In the genomic region with DNA sequence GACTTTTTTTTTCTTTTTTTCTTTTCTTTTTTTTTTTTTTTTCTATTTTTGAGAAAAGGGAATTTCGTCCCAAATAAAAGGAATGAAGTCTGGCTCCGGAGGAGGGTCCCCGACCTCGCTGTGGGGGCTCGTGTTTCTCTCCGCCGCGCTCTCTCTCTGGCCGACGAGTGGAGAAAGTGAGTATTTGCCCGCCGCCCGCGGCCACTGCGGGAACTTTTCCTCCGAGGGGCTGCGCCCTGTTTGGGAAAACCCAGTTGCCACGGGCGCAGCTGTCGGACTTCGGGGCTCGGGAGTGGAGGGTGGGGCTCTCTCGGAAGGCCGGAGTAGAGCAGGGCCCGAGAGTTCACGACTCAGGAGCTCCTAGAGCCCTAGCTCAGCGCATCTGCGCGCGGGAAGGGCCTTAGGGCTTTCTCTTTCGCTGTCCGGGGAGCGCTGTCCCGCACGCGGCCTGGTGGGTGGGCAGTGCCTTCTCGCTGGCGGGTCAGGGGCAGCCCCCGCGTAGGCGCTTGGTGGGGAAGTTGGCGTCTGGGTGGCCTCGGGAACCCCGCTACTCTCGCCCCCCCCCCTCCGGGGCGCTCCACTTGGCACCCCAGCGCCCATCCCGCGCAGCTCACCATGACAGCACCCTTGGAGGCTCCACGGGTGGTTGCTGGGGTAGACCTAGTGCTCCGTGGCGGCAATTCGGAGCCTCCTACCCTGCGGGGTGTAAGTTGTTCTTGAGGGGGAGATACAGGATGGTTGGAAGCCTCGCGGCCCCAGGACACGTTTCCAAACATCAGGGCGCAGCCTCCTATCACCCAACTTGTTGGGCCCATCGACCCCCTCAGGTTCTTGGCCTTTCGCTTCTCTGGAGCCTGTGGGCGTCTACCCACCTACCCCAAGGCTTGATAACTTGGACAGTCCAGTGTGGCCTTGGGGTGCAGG, we compare ENCODE assay signal across 8 mouse cellular contexts. TPM values are rescaled to one million over a fixed set of nuclear protein-coding genes. Genes with fewer than 3 reads are reported as not detected.
DNase-seq lines count a peak whose midpoint lies in the region; ATAC-seq and TF ChIP-seq lines count a peak whose summit lies in the region.

Igf1r (plus strand) TSS at position 51 of the 924 bp plus-strand sequence.

- no peak for TF ChIP-seq EP300 in liver, embryonic 14.5 days (IDR thresholded peaks at IDR 0.05; ENCODE audit: low read depth)

- no peaks in the 10 kb centered on the region for H3K36me3 ChIP-seq in embryonic facial prominence, embryonic 10.5 days (replicated peaks)
- H3K36me3 ChIP-seq in heart, embryonic 10.5 days, result no peaks in the 10 kb centered on the region
- H3K36me3 ChIP-seq in kidney, embryonic 14.5 days (ENCODE audit: control insufficient read depth, insufficient read depth, low read length), result no peaks in the 10 kb centered on the region
- no peaks in the 10 kb centered on the region for H3K36me3 ChIP-seq in liver, embryonic 14.5 days (replicated peaks; ENCODE audit: control insufficient read depth, insufficient read depth, low read depth)

- H3K4me1 ChIP-seq in embryonic facial prominence, embryonic 10.5 days, result peaks cover 55% of the 10 kb centered on the region
- H3K4me1 ChIP-seq in heart, embryonic 10.5 days, result peaks cover 40% of the 10 kb centered on the region
- peaks cover 19% of the 10 kb centered on the region for H3K4me1 ChIP-seq in kidney, embryonic 14.5 days (ENCODE audit: control insufficient read depth, insufficient read depth, low read length)
- peaks cover 0 to 23% of the 10 kb centered on the region in 2 experiments; a peak in 3 of 4 replicates for H3K4me1 ChIP-seq in liver, embryonic 14.5 days (replicated peaks; ENCODE audit: control insufficient read depth in 2 of 2, insufficient read depth in 2 of 2, low read length in 1 of 2)

- H3K27me3 ChIP-seq in embryonic facial prominence, embryonic 10.5 days (replicated peaks; ENCODE audit: low read depth, poor library complexity, severe bottlenecking), result 0 out of 2 replicates have a peak, but pooled peaks cover 10% of the 10 kb centered on the region
- no peaks in the 10 kb centered on the region for H3K27me3 ChIP-seq in heart, embryonic 10.5 days (ENCODE audit: insufficient read depth, poor library complexity, severe bottlenecking)
- H3K27me3 ChIP-seq in kidney, embryonic 14.5 days (ENCODE audit: control insufficient read depth, insufficient read depth, low read length), result no peaks in the 10 kb centered on the region
- peaks cover 4% of the 10 kb centered on the region for H3K27me3 ChIP-seq in liver, embryonic 14.5 days (ENCODE audit: control insufficient read depth, insufficient read depth, low read length)

- DNase-seq in 416B (ENCODE audit: low read depth), result peak; percentile 43
- DNase-seq in adipocyte (ENCODE audit: low spot score), result peak; percentile 35
- peak; percentile 72 for DNase-seq in embryonic facial prominence, embryonic 10.5 days (ENCODE audit: low spot score)
- peak; percentile 83 for DNase-seq in heart, embryonic 10.5 days (ENCODE audit: low spot score)
- DNase-seq in liver, embryonic 14.5 days (ENCODE audit: low read depth in 3 of 3, low spot score in 3 of 3), result peak in 1 of 3 experiments; percentile 56
- DNase-seq in neural tube, embryonic 10.5 days (ENCODE audit: extremely low spot score, low spot score), result peak; percentile 72
- peak; percentile 34 to 35 for DNase-seq in thymus, adult 18-20 months

- under 1% methylated on average over 62 of the region's 62 CpGs for WGBS in embryonic facial prominence, embryonic 10.5 days
- WGBS in heart, embryonic 10.5 days, result under 1% methylated on average over 61 of the region's 62 CpGs
- 1% methylated on average over 52 of the region's 62 CpGs for WGBS in kidney, embryonic 14.5 days
- WGBS in liver, embryonic 14.5 days (ENCODE audit: insufficient replicate concordance), result under 1% methylated on average over 62 of the region's 62 CpGs

- peak within 1 kb of the TSS; percentile 97 for H3K9ac ChIP-seq in kidney, embryonic 14.5 days (ENCODE audit: low read depth, low read length)
- peak within 1 kb of the TSS; percentile 74 for H3K9ac ChIP-seq in liver, embryonic 14.5 days (replicated peaks)

- H3K4me3 ChIP-seq in embryonic facial prominence, embryonic 10.5 days, result peak within 1 kb of the TSS; percentile 90
- H3K4me3 ChIP-seq in heart, embryonic 10.5 days, result peak within 1 kb of the TSS; percentile 98
- peak within 1 kb of the TSS; percentile 77 for H3K4me3 ChIP-seq in kidney, embryonic 14.5 days (ENCODE audit: low read length)
- peak within 1 kb of the TSS; percentile 73 to 82 for H3K4me3 ChIP-seq in liver, embryonic 14.5 days (ENCODE audit: insufficient read depth in 1 of 2, low read depth in 2 of 2, low read length in 2 of 2)

- no peak for ATAC-seq in kidney, embryonic 14.5 days (ENCODE audit: low FRiP score, low TSS enrichment)
- no peak for ATAC-seq in liver, embryonic 14.5 days (ENCODE audit: insufficient read depth)

- no peaks in the 10 kb centered on the region for H3K9me3 ChIP-seq in embryonic facial prominence, embryonic 10.5 days
- H3K9me3 ChIP-seq in heart, embryonic 10.5 days, result no peaks in the 10 kb centered on the region
- H3K9me3 ChIP-seq in kidney, embryonic 14.5 days (ENCODE audit: control insufficient read depth, low read length), result no peaks in the 10 kb centered on the region
- H3K9me3 ChIP-seq in liver, embryonic 14.5 days (ENCODE audit: control insufficient read depth, low read length), result no peaks in the 10 kb centered on the region

- peak within 1 kb of the TSS; percentile 85 for H3K4me2 ChIP-seq in kidney, embryonic 14.5 days (replicated peaks; ENCODE audit: low read depth, low read length)
- H3K4me2 ChIP-seq in liver, embryonic 14.5 days (ENCODE audit: low read depth), result peak within 1 kb of the TSS; percentile 90

- H3K27ac ChIP-seq in embryonic facial prominence, embryonic 10.5 days (replicated peaks), result peak within 1 kb of the TSS; percentile 99
- H3K27ac ChIP-seq in heart, embryonic 10.5 days, result peak within 1 kb of the TSS; percentile 99
- peak within 1 kb of the TSS; percentile 100 for H3K27ac ChIP-seq in kidney, embryonic 14.5 days (ENCODE audit: low read depth, low read length)
- peak within 1 kb of the TSS; percentile 33 for H3K27ac ChIP-seq in liver, embryonic 14.5 days

- TF ChIP-seq CTCF in liver, embryonic 14.5 days (IDR thresholded peaks at IDR 0.05; ENCODE audit: low read depth), result peak; percentile 39

RNA-seq across cellular contexts. Expression of gene Igf1r, which starts in this region (rescaled TPM):
- polyA plus RNA-seq in embryonic facial prominence, embryonic 10.5 days (2016; fragmentation: Nextera tagmentation; extraction: Ambion mirVana), result 22.6 and 25.2 TPM in 2 replicates
- polyA plus RNA-seq in heart, embryonic 10.5 days (2016; fragmentation: Nextera tagmentation; extraction: Ambion mirVana), result 17.2 and 24.9 TPM in 2 replicates
- polyA plus RNA-seq in kidney, embryonic 14.5 days (2014; fragmentation: Nextera tagmentation; extraction: Ambion mirVana), result 29.7 and 31.6 TPM in 2 replicates
- polyA plus RNA-seq in liver, embryonic 14.5 days (2012; rRNA removed), result 2.1 and 2.5 TPM in 2 replicates
- polyA plus RNA-seq in liver, embryonic 14.5 days (2014; fragmentation: Nextera tagmentation; extraction: Ambion mirVana), result 2.3 and 2.7 TPM in 2 replicates

Comparison
In these comparisons a context has a peak if more than half of its experiments do, and no peak if none do; other contexts are left out.
1. H3K27ac ChIP-seq: peak in every context shown above with its lines; median percentile 100 in kidney, embryonic 14.5 days; 99 in embryonic facial prominence, embryonic 10.5 days; 99 in heart, embryonic 10.5 days; 33 in liver, embryonic 14.5 days.